Mouse (Mus musculus) MEL (cell line): ENCODE measurements around the gene Fam166b. TPM values are rescaled to one million over a fixed set of nuclear protein-coding genes. Genes with fewer than 3 reads are reported as not detected.

Experiments used
- DNase-seq: peaks from one replicate; pipeline ENCODE4 v3.0.0; 2011; ENCODE audit warnings: low read depth, low spot score
- H3K27ac ChIP-seq: 2 replicates; pipeline ENCODE4 v1.5.1; 2012; ENCODE audit warnings: low read depth, mild to moderate bottlenecking, control low read depth, low read length, moderate library complexity; ENCODE audit not compliant: control insufficient read depth
- H3K27me3 ChIP-seq, 2 experiments: fragments of 150-350 bp in 1 of 2; sonication (generic) in 1 of 2; 2 replicates each; pipeline ENCODE4 v1.6.1; 2012; ENCODE audit warnings: low read length in 2 of 2, mild to moderate bottlenecking in 2 of 2, improper control_type of control experiment in 1 of 2, moderate library complexity in 1 of 2; ENCODE audit not compliant: insufficient read depth in 2 of 2, control insufficient read depth in 1 of 2
- H3K36me3 ChIP-seq, 2 experiments: 2 replicates each; pipeline ENCODE4 v1.6.1; 2012 to 2014; ENCODE audit warnings: low read length in 2 of 2, improper control_type of control experiment in 1 of 2, inconsistent platforms in 1 of 2, mild to moderate bottlenecking in 1 of 2; ENCODE audit not compliant: insufficient read depth in 2 of 2, control insufficient read depth in 1 of 2
- H3K4me1 ChIP-seq, 2 experiments: fragments of 150-350 bp in 1 of 2; sonication (generic) in 1 of 2; 2 replicates each; pipeline ENCODE4 v1.6.1; 2012; ENCODE audit warnings: low read length in 2 of 2, improper control_type of control experiment in 1 of 2, mild to moderate bottlenecking in 1 of 2; ENCODE audit not compliant: insufficient read depth in 2 of 2, control insufficient read depth in 1 of 2
- H3K4me3 ChIP-seq, 2 experiments: fragments of 150-350 bp in 1 of 2; sonication (generic) in 1 of 2; 2 replicates each; pipeline ENCODE4 v1.5.1; 2012; ENCODE audit warnings: low read depth in 2 of 2, low read length in 2 of 2, mild to moderate bottlenecking in 2 of 2, moderate library complexity in 2 of 2, control low read depth in 1 of 2, improper control_type of control experiment in 1 of 2; ENCODE audit not compliant: control insufficient read depth in 1 of 2, insufficient read depth in 1 of 2
- H3K79me2 ChIP-seq: 2 replicates; pipeline ENCODE4 v1.6.1; 2012; ENCODE audit warnings: mild to moderate bottlenecking, low read length, moderate library complexity; ENCODE audit not compliant: control insufficient read depth, poor library complexity, insufficient read depth
- H3K9ac ChIP-seq: 2 replicates; pipeline ENCODE4 v1.6.1; 2012; ENCODE audit warnings: low read depth, mild to moderate bottlenecking, control low read depth, low read length, moderate library complexity; ENCODE audit not compliant: control insufficient read depth, poor library complexity, severe bottlenecking
- H3K9me3 ChIP-seq: fragments of 150-350 bp; sonication (generic); replicated peaks from 2 replicates; pipeline ENCODE4 v1.6.1; 2012; ENCODE audit warnings: mild to moderate bottlenecking, low read length, improper control_type of control experiment, moderate library complexity; ENCODE audit not compliant: insufficient read depth
- CHD2 ChIP-seq: IDR thresholded peaks from 2 replicates; pipeline ENCODE4 v1.6.1; 2011; ENCODE audit warnings: low read length, improper control_type of control experiment
- CTCF ChIP-seq, 3 experiments: IDR thresholded peaks in 2 of 3; conservative IDR thresholded peaks in 1 of 3; 2 replicates each; pipeline ENCODE4 v1.5.1; 2011 to 2012; ENCODE audit warnings: low read length in 3 of 3, low read depth in 2 of 3, mild to moderate bottlenecking in 2 of 3, improper control_type of control experiment in 1 of 3, inconsistent platforms in 1 of 3, mixed read lengths in 1 of 3, moderate library complexity in 1 of 3; ENCODE audit not compliant: control insufficient read depth in 1 of 3, insufficient read depth in 1 of 3, poor library complexity in 1 of 3, severe bottlenecking in 1 of 3
- E2F4 ChIP-seq: IDR thresholded peaks from 2 replicates; pipeline ENCODE4 v1.6.1; 2011; ENCODE audit warnings: low read depth, low read length, improper control_type of control experiment, borderline replicate concordance
- ELF1 ChIP-seq: IDR thresholded peaks from 2 replicates; pipeline ENCODE4 v1.6.1; 2014; ENCODE audit warnings: low read depth, mild to moderate bottlenecking, inconsistent platforms, low read length, improper control_type of control experiment, moderate library complexity
- ETS1 ChIP-seq: IDR thresholded peaks from 2 replicates; pipeline ENCODE4 v1.6.1; 2012; ENCODE audit warnings: low read depth, mild to moderate bottlenecking, inconsistent platforms, low read length, improper control_type of control experiment, moderate library complexity
- HCFC1 ChIP-seq: IDR thresholded peaks from 2 replicates; pipeline ENCODE4 v1.6.1; 2012; ENCODE audit warnings: low read depth, mild to moderate bottlenecking, inconsistent platforms, low read length, improper control_type of control experiment, moderate library complexity
- KAT2A ChIP-seq: conservative IDR thresholded peaks from 2 replicates; pipeline ENCODE4 v1.6.1; 2012; ENCODE audit warnings: low read depth, low read length, improper control_type of control experiment, inconsistent platforms
- MAX ChIP-seq: IDR thresholded peaks from 2 replicates; pipeline ENCODE4 v1.6.1; 2011; ENCODE audit warnings: low read length, improper control_type of control experiment
- MAZ ChIP-seq: IDR thresholded peaks from 2 replicates; pipeline ENCODE4 v1.6.1; 2012; ENCODE audit warnings: low read depth, mild to moderate bottlenecking, inconsistent platforms, low read length, improper control_type of control experiment
- MYB ChIP-seq: IDR thresholded peaks from 2 replicates; pipeline ENCODE4 v1.6.1; 2011; ENCODE audit warnings: mild to moderate bottlenecking, low read depth, low read length, improper control_type of control experiment
- MYC ChIP-seq: IDR thresholded peaks from 2 replicates; pipeline ENCODE4 v1.6.1; 2011; ENCODE audit warnings: low read depth, mild to moderate bottlenecking, low read length, improper control_type of control experiment, moderate library complexity
- NELFE ChIP-seq: IDR thresholded peaks from 2 replicates; pipeline ENCODE4 v1.6.1; 2011; ENCODE audit warnings: low read depth, low read length, improper control_type of control experiment
- NRF1 ChIP-seq: IDR thresholded peaks from 2 replicates; pipeline ENCODE4 v1.6.1; 2014; ENCODE audit warnings: low read depth, mild to moderate bottlenecking, inconsistent platforms, low read length, improper control_type of control experiment, moderate library complexity; ENCODE audit not compliant: poor library complexity, insufficient read depth, severe bottlenecking
- POLR2A ChIP-seq, 2 experiments: IDR thresholded peaks; 2 replicates each; pipeline ENCODE4 v1.6.1; 2011 to 2012; ENCODE audit warnings: low read length in 2 of 2, mild to moderate bottlenecking in 2 of 2, control low read depth in 1 of 2, improper control_type of control experiment in 1 of 2, low read depth in 1 of 2, moderate library complexity in 1 of 2; ENCODE audit not compliant: control insufficient read depth in 1 of 2, insufficient read depth in 1 of 2, poor library complexity in 1 of 2
- POLR2AphosphoS2 ChIP-seq: IDR thresholded peaks from 2 replicates; pipeline ENCODE4 v1.6.1; 2011; ENCODE audit warnings: low read length, improper control_type of control experiment
- SIN3A ChIP-seq: IDR thresholded peaks from 2 replicates; pipeline ENCODE4 v1.6.1; 2012; ENCODE audit warnings: low read length, improper control_type of control experiment, inconsistent platforms
- SMC3 ChIP-seq: IDR thresholded peaks from 2 replicates; pipeline ENCODE4 v1.6.1; 2011; ENCODE audit warnings: low read depth, low read length, improper control_type of control experiment
- TBP ChIP-seq: IDR thresholded peaks from 2 replicates; pipeline ENCODE4 v1.8.0; 2011; ENCODE audit warnings: low read depth, low read length, improper control_type of control experiment
- TCF12 ChIP-seq: IDR thresholded peaks from 2 replicates; pipeline ENCODE4 v1.6.1; 2014; ENCODE audit warnings: low read depth, mild to moderate bottlenecking, inconsistent platforms, low read length, improper control_type of control experiment, moderate library complexity
- USF1 ChIP-seq: IDR thresholded peaks from 2 replicates; pipeline ENCODE4 v1.6.1; 2014; ENCODE audit warnings: low read depth, mild to moderate bottlenecking, inconsistent platforms, low read length, improper control_type of control experiment, moderate library complexity
- ZMIZ1 ChIP-seq: IDR thresholded peaks from 2 replicates; pipeline ENCODE4 v1.6.1; 2012; ENCODE audit warnings: low read depth, mild to moderate bottlenecking, inconsistent platforms, low read length, improper control_type of control experiment, moderate library complexity
- polyA plus RNA-seq, 2 experiments: library from polyadenylated mRNA; stranded (reverse) in 1 of 2; unstranded in 1 of 2; fragments of >175 nt in 1 of 2; fragments of >200 nt in 1 of 2; gene quantifications; 2 replicates each; pipeline versions ENCODE4 v1.2.1 to v1.2.4; 2012; ENCODE audit warnings: low replicate concordance in 2 of 2, low read depth in 1 of 2; ENCODE audit not compliant: insufficient read length in 2 of 2, insufficient read depth in 1 of 2, missing spikeins in 1 of 2
- total RNA-seq: library from RNA; depleted of rRNA; stranded (reverse); fragments of 300-350 nt; gene quantifications from 2 replicates; pipeline ENCODE4 v1.2.3, GENCODE M21; 2012

Gene Fam166b
- total and polyA plus RNA-seq, 3 experiments, result not detected

DNA sequence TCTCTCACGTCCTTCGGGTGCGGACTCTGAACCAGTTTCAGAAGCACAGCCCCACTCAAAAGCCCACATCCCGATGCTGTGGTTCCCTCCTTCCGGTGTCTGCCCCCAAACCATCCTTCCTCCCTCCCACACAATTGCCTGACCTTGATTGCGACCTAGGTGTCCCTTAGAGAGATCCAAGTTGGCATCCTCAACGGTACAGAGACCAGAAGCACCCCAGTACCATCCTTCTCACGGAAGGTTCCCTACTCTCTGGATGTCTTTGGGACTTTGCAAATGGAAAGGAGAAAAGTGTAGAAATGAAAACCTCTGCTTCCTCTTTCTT lies 49.6 kb upstream of the Fam166b start (continued):
- TF ChIP-seq TBP (no peak; the same call in 1 of the 2 replicates), USF1 (no peak), MAZ (0 out of 2 replicates have a peak, but pooled peaks have one; percentile 24), ELF1 (no peak; the same call in 1 of the 2 replicates), HCFC1 (no peak), MYB (no peak)

DNA sequence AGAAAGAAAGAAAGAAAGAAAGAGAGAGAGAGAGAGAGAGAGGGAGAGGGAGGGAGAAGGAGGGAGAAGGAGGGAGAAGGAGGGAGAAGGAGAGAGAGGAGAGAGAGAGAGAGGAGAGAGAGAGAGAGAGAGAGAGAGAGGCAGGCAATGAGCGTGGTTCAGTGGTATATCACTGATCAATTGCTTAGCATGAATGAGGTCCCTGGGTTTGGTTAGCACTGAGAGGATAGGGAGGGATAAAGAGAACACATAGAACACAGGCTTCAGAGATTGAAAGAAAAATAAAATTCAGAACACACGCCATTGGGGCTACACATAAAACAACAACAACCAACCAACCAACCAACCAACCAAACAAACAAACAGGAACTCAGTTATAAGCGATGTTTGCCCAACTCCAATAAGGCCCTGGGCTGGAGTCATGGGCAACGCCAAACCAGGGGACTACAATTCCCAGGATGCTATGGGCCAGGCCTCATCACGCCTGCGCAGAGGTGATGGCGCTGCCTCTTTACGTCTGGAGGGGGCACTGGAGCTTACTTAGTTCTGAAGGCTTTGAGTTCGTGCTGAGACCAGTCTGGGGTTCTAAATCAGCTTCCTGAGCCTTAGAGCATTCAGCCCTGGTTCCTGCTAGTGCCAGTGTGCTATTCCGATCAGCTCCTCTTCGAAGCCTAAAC lies 49.1 kb upstream of the Fam166b start:
- H3K4me3 ChIP-seq, result peak overlapping the region; percentile 62 to 82

DNA sequence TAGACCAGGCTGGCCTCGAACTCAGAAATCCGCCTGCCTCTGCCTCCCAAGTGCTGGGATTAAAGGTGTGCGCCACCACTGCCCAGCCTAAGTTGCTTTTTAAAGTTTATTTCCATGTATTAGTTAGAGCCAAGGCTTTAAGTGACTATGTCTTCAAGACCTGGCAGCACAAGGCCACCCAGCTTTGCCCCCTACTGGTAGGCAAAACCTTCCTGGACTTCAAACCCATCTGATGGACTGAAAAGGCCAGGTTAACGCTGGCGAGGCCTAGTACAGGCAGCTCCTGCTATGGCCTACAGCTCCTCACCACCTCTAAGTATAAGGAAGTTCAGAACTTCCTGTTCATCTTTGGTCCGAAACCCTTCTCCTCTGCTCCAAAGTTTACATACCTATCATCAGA lies 47.7 kb upstream of the Fam166b start:
- 0 out of 2 replicates have a peak, but pooled peaks have one; percentile 27 for TF ChIP-seq SMC3
- peak in 2 of 3 experiments; percentile 31 to 42; a peak in 5 of 6 replicates for TF ChIP-seq CTCF (IDR thresholded peaks at IDR 0.05 in 2 of 3, conservative IDR thresholded peaks at IDR 0.05 in 1 of 3; ENCODE audit: control insufficient read depth in 1 of 3, insufficient read depth in 1 of 3, low read depth in 2 of 3, low read length in 3 of 3, poor library complexity in 1 of 3, severe bottlenecking in 1 of 3)
- TF ChIP-seq POLR2A (IDR thresholded peaks at IDR 0.05; ENCODE audit: control insufficient read depth in 1 of 2, insufficient read depth in 1 of 2, low read depth in 1 of 2, low read length in 2 of 2, poor library complexity in 1 of 2), result no peak
- TF ChIP-seq, all 39 proteins: peak for 2
- no peak overlapping the region for H3K9ac ChIP-seq
- DNase-seq, result peak; percentile 47
- H3K4me3 ChIP-seq, result no peak overlapping the region
- H3K79me2 ChIP-seq, result no peaks in the 10 kb centered on the region
- peaks cover 0 to 1% of the 10 kb centered on the region in 2 experiments; a peak in 1 of 4 replicates for H3K36me3 ChIP-seq
- no peaks in the 10 kb centered on the region for H3K9me3 ChIP-seq
- no peaks in the 10 kb centered on the region for H3K27me3 ChIP-seq
- no peak overlapping the region for H3K27ac ChIP-seq
- peaks cover 0 to 6% of the 10 kb centered on the region in 2 experiments; a peak in 2 of 4 replicates for H3K4me1 ChIP-seq

More for the DNA sequence above, 49.1 kb upstream of the Fam166b start:
- Histone ChIP-seq H3K36me3 (peaks cover 0 to 11% of the 10 kb centered on the region in 2 experiments; a peak in 2 of 4 replicates), H3K4me1 (peaks cover 0 to 17% of the 10 kb centered on the region in 2 experiments; a peak in 2 of 4 replicates), H3K9me3 (no peaks in the 10 kb centered on the region), H3K27ac (peak overlapping the region; percentile 82), H3K27me3 (no peaks in the 10 kb centered on the region), H3K79me2 (no peaks in the 10 kb centered on the region), H3K9ac (peak overlapping the region; percentile 45)
- peak in 1 of 2 experiments; percentile 83; a peak in 2 of 4 replicates for TF ChIP-seq POLR2A (IDR thresholded peaks at IDR 0.05; ENCODE audit: control insufficient read depth in 1 of 2, insufficient read depth in 1 of 2, low read depth in 1 of 2, low read length in 2 of 2, poor library complexity in 1 of 2)
- TF ChIP-seq MYC, result peak; percentile 9; the same call in 1 of the 2 replicates
- TF ChIP-seq POLR2AphosphoS2, result peak; percentile 78; the same call in 1 of the 2 replicates
- TF ChIP-seq MAX, result no peak
- no peak for TF ChIP-seq CHD2
- peak; percentile 90 for TF ChIP-seq NRF1
- TF ChIP-seq MAZ, result peak; percentile 85
- TF ChIP-seq TBP, result peak; percentile 61; the same call in 1 of the 2 replicates
- peak; percentile 41 to 60 (median 51) for TF ChIP-seq CTCF (IDR thresholded peaks at IDR 0.05 in 2 of 3, conservative IDR thresholded peaks at IDR 0.05 in 1 of 3; ENCODE audit: control insufficient read depth in 1 of 3, insufficient read depth in 1 of 3, low read depth in 2 of 3, low read length in 3 of 3, poor library complexity in 1 of 3, severe bottlenecking in 1 of 3)
- peak; percentile 20; the same call in 1 of the 2 replicates for TF ChIP-seq SMC3
- peak; percentile 40; the same call in 1 of the 2 replicates for TF ChIP-seq SIN3A
- no peak for TF ChIP-seq ETS1
- peak; percentile 83; the same call in 1 of the 2 replicates for TF ChIP-seq KAT2A
- TF ChIP-seq E2F4, result no peak
- peak; percentile 96 for TF ChIP-seq HCFC1
- TF ChIP-seq TCF12, result peak; percentile 44; the same call in 1 of the 2 replicates
- peak; percentile 62; the same call in 1 of the 2 replicates for TF ChIP-seq ZMIZ1
- TF ChIP-seq NELFE, result peak; percentile 82
- DNase-seq, result peak; percentile 97
